Mouse (Mus musculus) liver, embryonic 14.5 days (tissue): Measurements from ENCODE around the gene Pecam1. TPM values are rescaled to one million over a fixed set of nuclear protein-coding genes. Genes with fewer than 3 reads are reported as not detected.

Experiments used
- ATAC-seq: fragments of 200-750 bp; cut with Nextera tagmentation; 2 replicates; pipeline ENCODE4 v1.8.0; 2017; ENCODE audit warnings: moderate number of reproducible peaks, mild to moderate bottlenecking, moderate library complexity; ENCODE audit not compliant: insufficient read depth
- DNase-seq, 3 experiments: peaks; one replicate each; pipeline ENCODE4 v3.0.0-alpha.2; 2012 to 2013; ENCODE audit warnings: low read depth in 3 of 3, low spot score in 3 of 3
- H3K27ac ChIP-seq: fragments of 300-500 bp; sonication (generic); 2 replicates; pipeline ENCODE4 v1.5.1; 2014; ENCODE audit warnings: moderate library complexity, mild to moderate bottlenecking, control low read depth, inconsistent platforms
- H3K27me3 ChIP-seq: fragments of 300-500 bp; sonication (generic); 2 replicates; pipeline ENCODE4 v1.6.1; 2014; ENCODE audit warnings: mild to moderate bottlenecking, low read length, moderate library complexity; ENCODE audit not compliant: control insufficient read depth, insufficient read depth
- H3K36me3 ChIP-seq: fragments of 300-500 bp; sonication (generic); replicated peaks from 2 replicates; pipeline ENCODE4 v1.6.1; 2014; ENCODE audit warnings: low read depth; ENCODE audit not compliant: control insufficient read depth, insufficient read depth
- H3K4me1 ChIP-seq, 2 experiments: fragments of 200-500 bp in 1 of 2; fragments of 300-500 bp in 1 of 2; sonication (generic) in 1 of 2; replicated peaks; 2 replicates each; pipeline ENCODE4 v1.6.1; 2012 to 2014; ENCODE audit warnings: antibody characterized with exemption in 1 of 2, inconsistent platforms in 1 of 2, low read length in 1 of 2; ENCODE audit not compliant: control insufficient read depth in 2 of 2, insufficient read depth in 2 of 2
- H3K4me2 ChIP-seq: fragments of 300-500 bp; sonication (generic); 2 replicates; pipeline ENCODE4 v1.6.1; 2014; ENCODE audit warnings: low read depth, mild to moderate bottlenecking, control low read depth, moderate library complexity
- H3K4me3 ChIP-seq, 2 experiments: fragments of 200-500 bp in 1 of 2; fragments of 300-500 bp in 1 of 2; sonication (generic) in 1 of 2; 2 replicates each; pipeline ENCODE4 v1.5.1; 2012 to 2014; ENCODE audit warnings: low read depth in 2 of 2, low read length in 2 of 2, mild to moderate bottlenecking in 2 of 2, control low read depth in 1 of 2, inconsistent platforms in 1 of 2, moderate library complexity in 1 of 2; ENCODE audit not compliant: insufficient read depth in 1 of 2
- H3K9ac ChIP-seq: fragments of 300-500 bp; sonication (generic); replicated peaks from 2 replicates; pipeline ENCODE4 v1.6.1; 2014; ENCODE audit warnings: mild to moderate bottlenecking, control low read depth, moderate library complexity
- H3K9me3 ChIP-seq: fragments of 300-500 bp; sonication (generic); 2 replicates; pipeline ENCODE4 v1.6.1; 2016; ENCODE audit warnings: low read length, mixed read lengths; ENCODE audit not compliant: control insufficient read depth
- CTCF ChIP-seq: IDR thresholded peaks from 2 replicates; pipeline ENCODE4 v1.5.1; 2016; ENCODE audit warnings: antibody characterized with exemption, low read depth, control low read depth
- EP300 ChIP-seq: IDR thresholded peaks from 2 replicates; pipeline ENCODE4 v1.6.1; 2016; ENCODE audit warnings: antibody characterized with exemption, low read depth
- WGBS: fragments of 180-500 bp; shearing (Covaris S2); extraction: QIAGEN DNeasy Blood & Tissue Kit; methylation state at CpG from one replicate; pipeline ENCODE4 v1.1.7; 2014; ENCODE audit not compliant: insufficient replicate concordance; 5-methylcytosine and 5-hydroxymethylcytosine counted together
- polyA plus RNA-seq, 2 experiments: library from polyadenylated mRNA; depleted of rRNA in 1 of 2; stranded (reverse) in 1 of 2; unstranded in 1 of 2; fragments of >200 nt; fragmentation: Nextera tagmentation in 1 of 2; extraction: Ambion mirVana in 1 of 2; gene quantifications; 2 replicates each; pipeline versions ENCODE4 v1.2.1 to v1.2.3; 2012 to 2014

The Pecam1 gene
- polyA plus RNA-seq, 2 experiments = 5.5 to 6.3 TPM

DNA sequence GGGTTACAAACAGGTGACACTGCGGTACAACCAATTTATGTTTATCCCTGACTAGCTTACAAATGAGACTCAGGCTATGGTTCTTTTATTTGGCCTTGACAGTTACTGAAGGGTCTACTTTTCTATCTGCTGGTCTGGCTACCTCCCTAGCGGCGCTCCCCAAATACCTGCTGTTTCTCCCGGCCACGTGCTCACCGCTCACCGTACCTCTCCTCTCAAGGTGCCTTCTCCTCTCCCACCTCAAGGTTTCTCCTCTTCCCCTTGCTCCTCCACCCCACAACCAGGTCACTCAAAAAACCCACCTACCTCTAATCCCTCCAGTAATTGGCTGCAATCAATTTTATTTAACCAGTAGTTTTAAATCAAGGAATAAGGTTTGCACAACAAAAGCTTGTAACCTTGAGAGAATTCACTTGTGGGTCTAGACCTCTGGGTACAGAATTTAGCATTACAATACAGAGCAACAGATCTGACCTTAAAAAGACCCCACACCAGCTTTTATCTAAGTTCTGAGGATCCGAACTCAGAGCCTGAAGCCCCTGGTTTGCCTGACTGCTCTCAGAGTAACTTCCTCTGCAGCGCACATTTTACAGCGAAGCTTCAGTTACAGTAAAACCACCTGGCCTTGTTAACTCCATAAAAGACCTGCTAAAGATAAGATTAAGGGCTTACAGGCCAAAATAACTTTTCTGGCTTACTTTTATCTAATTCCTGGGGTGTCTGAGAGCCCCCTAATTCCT lies 26.1 kb downstream of the Pecam1 start:
- Histone ChIP-seq H3K4me1 (peaks cover 16 to 21% of the 10 kb centered on the region in 2 experiments), H3K27ac (no peak overlapping the region), H3K9me3 (no peaks in the 10 kb centered on the region), H3K4me3 (no peak overlapping the region), H3K36me3 (no peaks in the 10 kb centered on the region), H3K9ac (no peak overlapping the region), H3K4me2 (no peak overlapping the region), H3K27me3 (no peaks in the 10 kb centered on the region)
- no peak for TF ChIP-seq EP300
- no peak for TF ChIP-seq CTCF
- 77% methylated on average over 10 of the region's 10 CpGs for WGBS
- no peak for ATAC-seq
- DNase-seq = no peak

DNA sequence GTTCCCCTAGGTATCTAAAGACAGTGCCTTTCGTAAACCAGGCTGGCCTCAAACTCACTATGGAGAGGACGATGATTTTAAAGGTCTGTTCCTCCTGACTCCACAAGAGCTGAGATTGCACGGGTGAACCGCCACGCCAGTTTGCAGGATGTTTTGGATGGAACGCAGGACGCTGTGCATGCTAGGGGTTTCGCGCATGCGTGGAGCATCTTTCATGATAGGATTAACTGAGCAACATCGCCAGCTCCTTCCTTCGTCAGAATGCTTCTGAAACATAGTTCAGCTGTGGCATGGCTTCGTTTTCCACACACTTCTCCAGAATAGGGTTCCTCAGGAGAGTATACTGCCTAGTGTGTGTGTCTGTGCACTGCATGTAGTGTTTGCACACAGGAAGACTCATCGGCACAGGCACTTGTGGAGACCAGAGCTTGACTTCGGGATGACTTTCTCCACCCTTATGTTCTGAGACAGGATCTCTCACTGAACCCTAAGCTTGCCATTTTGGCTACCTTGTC lies 26.8 kb downstream of the Pecam1 start:
- WGBS = 70% methylated on average over 15 of the region's 15 CpGs
- ATAC-seq (no peak), DNase-seq (no peak)
- no peak overlapping the region for H3K9ac ChIP-seq
- H3K4me2 ChIP-seq = no peak overlapping the region
- H3K4me1 ChIP-seq = peaks cover 12 to 17% of the 10 kb centered on the region in 2 experiments
- no peak overlapping the region for H3K4me3 ChIP-seq
- no peaks in the 10 kb centered on the region for H3K36me3 ChIP-seq
- no peaks in the 10 kb centered on the region for H3K27me3 ChIP-seq
- H3K27ac ChIP-seq = no peak overlapping the region
- no peaks in the 10 kb centered on the region for H3K9me3 ChIP-seq
- TF ChIP-seq CTCF (no peak), EP300 (no peak)

DNA sequence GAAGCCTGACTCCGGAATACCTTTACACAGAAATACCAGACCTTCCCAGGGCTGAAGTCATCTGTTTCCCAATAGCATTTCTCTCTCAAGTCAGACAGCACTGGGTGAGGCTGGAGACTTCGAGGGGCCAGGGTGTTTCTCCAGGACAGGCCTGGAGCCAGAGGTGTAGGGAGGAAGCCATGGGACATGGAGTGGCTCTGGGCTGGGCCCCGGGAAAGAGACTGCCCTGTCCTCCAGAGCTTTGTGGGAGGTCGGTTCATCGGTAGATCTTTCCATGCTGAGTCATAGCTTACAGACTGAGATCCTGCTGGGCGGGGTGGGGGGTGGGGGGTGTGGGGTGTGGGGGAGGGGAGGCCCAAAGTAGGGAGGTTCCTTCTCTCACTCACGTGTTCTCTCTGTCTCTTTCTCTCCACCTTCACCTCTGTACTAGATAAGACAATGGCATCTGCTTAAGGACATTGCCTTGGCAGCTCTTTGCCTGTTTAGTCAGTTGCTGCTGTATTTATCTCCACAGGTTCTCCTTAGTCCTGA lies 27.5 kb downstream of the Pecam1 start:
- ATAC-seq (peak; percentile 84), DNase-seq (peak in 1 of 3 experiments; percentile 29)
- H3K4me2 ChIP-seq = peak overlapping the region; percentile 23
- no peak overlapping the region for H3K9ac ChIP-seq
- no peak overlapping the region for H3K4me3 ChIP-seq
- TF ChIP-seq CTCF = no peak
- TF ChIP-seq EP300 = no peak
- H3K27me3 ChIP-seq = no peaks in the 10 kb centered on the region
- 14% methylated on average over 7 of the region's 7 CpGs for WGBS
- no peak overlapping the region; the same call in 1 of the 2 replicates for H3K27ac ChIP-seq
- no peaks in the 10 kb centered on the region for H3K36me3 ChIP-seq
- no peaks in the 10 kb centered on the region for H3K9me3 ChIP-seq
- H3K4me1 ChIP-seq = peaks cover 10 to 13% of the 10 kb centered on the region in 2 experiments

DNA sequence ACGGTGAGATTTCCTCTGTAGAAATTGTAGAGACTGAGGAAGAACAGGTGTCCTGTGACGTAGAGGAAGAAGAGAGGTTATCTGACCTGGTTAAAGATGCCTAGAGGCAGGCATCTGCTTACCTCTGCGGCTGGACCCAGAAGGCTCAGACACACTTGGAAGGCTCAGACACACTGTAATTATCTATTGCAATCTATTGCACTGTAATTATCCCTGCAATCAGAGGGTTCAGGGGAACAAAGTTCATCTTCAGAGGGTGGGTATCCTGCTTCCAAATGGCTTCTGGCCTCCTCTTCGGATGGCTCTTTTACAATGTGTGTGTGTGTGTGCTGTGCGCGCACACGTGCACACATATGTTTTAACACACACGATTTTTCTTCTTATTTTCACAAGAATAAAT lies 30.0 kb downstream of the Pecam1 start:
- DNase-seq = no peak
- no peaks in the 10 kb centered on the region for H3K27me3 ChIP-seq
- no peak for ATAC-seq
- H3K9ac ChIP-seq = no peak overlapping the region
- peaks cover 10 to 21% of the 10 kb centered on the region in 2 experiments for H3K4me1 ChIP-seq
- no peaks in the 10 kb centered on the region for H3K9me3 ChIP-seq
- no peaks in the 10 kb centered on the region for H3K36me3 ChIP-seq
- TF ChIP-seq EP300 (no peak), CTCF (no peak)
- 77% methylated on average over 8 of the region's 8 CpGs for WGBS
- no peak overlapping the region for H3K27ac ChIP-seq
- no peak overlapping the region for H3K4me3 ChIP-seq
- no peak overlapping the region for H3K4me2 ChIP-seq

- 48% methylated on average over 5 of the region's 5 CpGs for WGBS
- no peak for ATAC-seq
- no peak for DNase-seq
- Histone ChIP-seq H3K9ac (no peak overlapping the region), H3K4me3 (no peak overlapping the region), H3K27me3 (no peaks in the 10 kb centered on the region), H3K9me3 (no peaks in the 10 kb centered on the region), H3K4me1 (peaks cover 0 to 9% of the 10 kb centered on the region in 2 experiments; a peak in 2 of 4 replicates), H3K4me2 (no peak overlapping the region), H3K27ac (no peak overlapping the region), H3K36me3 (no peaks in the 10 kb centered on the region)
- TF ChIP-seq CTCF = no peak
- TF ChIP-seq EP300 = no peak
These were observed 33.9 kb downstream of the Pecam1 start for GRCm38 (mm10) chr11:106716568-106716967.
